Mouse (Mus musculus): Measurements from ENCODE around the gene Itprip. TPM values are rescaled to one million over a fixed set of nuclear protein-coding genes. Genes with fewer than 3 reads are reported as not detected.

Itprip gene
- total RNA-seq, 2 experiments from 2014 or later = 1.0 to 1.2 TPM

- no peak for DNase-seq (ENCODE audit: extremely low spot score in 1 of 2, low spot score in 1 of 2)
Measured at GRCm38 (mm10) chr19:47917396-47917795, 1.7 kb downstream of the Itprip start.

- no peak for DNase-seq (ENCODE audit: extremely low spot score in 1 of 2, low spot score in 1 of 2)
Measured at GRCm38 (mm10) chr19:47915251-47915650, 3.8 kb downstream of the Itprip start.

- DNase-seq (ENCODE audit: extremely low spot score in 1 of 2, low spot score in 1 of 2) = no peak
Measured at GRCm38 (mm10) chr19:47914191-47914590, 4.9 kb downstream of the Itprip start.

- no peak for DNase-seq (ENCODE audit: extremely low spot score in 1 of 2, low spot score in 1 of 2)
Measured at GRCm38 (mm10) chr19:47913344-47913743, 5.8 kb downstream of the Itprip start.

GRCm38 (mm10) chr19:47910751-47911150 lies 8.3 kb downstream of the Itprip start:
- no peak for DNase-seq (ENCODE audit: extremely low spot score in 1 of 2, low spot score in 1 of 2)

- no peak for DNase-seq (ENCODE audit: extremely low spot score in 1 of 2, low spot score in 1 of 2)
Measured at GRCm38 (mm10) chr19:47910117-47910618, 8.9 kb downstream of the Itprip start.

GRCm38 (mm10) chr19:47909387-47910116 lies 9.5 kb downstream of the Itprip start:
- no peak for DNase-seq (ENCODE audit: extremely low spot score in 1 of 2, low spot score in 1 of 2)

- DNase-seq (ENCODE audit: extremely low spot score in 1 of 2, low spot score in 1 of 2) = no peak
Measured at GRCm38 (mm10) chr19:47908961-47909371, 10.1 kb downstream of the Itprip start.

GRCm38 (mm10) chr19:47907596-47907995 lies 11.5 kb downstream of the Itprip start:
- DNase-seq (ENCODE audit: extremely low spot score in 1 of 2, low spot score in 1 of 2) = no peak

- DNase-seq (ENCODE audit: extremely low spot score in 1 of 2, low spot score in 1 of 2) = no peak
Measured at GRCm38 (mm10) chr19:47905603-47906002, 13.5 kb downstream of the Itprip start.

GRCm38 (mm10) chr19:47905081-47905480 lies 14.0 kb downstream of the Itprip start:
- no peak for DNase-seq (ENCODE audit: extremely low spot score in 1 of 2, low spot score in 1 of 2)

GRCm38 (mm10) chr19:47903679-47904078 lies 15.4 kb downstream of the Itprip start:
- DNase-seq (ENCODE audit: extremely low spot score in 1 of 2, low spot score in 1 of 2) = no peak

- no peak for DNase-seq (ENCODE audit: extremely low spot score in 1 of 2, low spot score in 1 of 2)
Measured at GRCm38 (mm10) chr19:47902316-47903201, 16.5 kb downstream of the Itprip start.

- no peak for DNase-seq (ENCODE audit: extremely low spot score in 1 of 2, low spot score in 1 of 2)
Measured at GRCm38 (mm10) chr19:47900558-47900957, 18.5 kb downstream of the Itprip start.

- DNase-seq (ENCODE audit: extremely low spot score in 1 of 2, low spot score in 1 of 2) = no peak
Measured at GRCm38 (mm10) chr19:47900012-47900411, 19.1 kb downstream of the Itprip start.

- no peak for DNase-seq (ENCODE audit: extremely low spot score in 1 of 2, low spot score in 1 of 2)
Measured at GRCm38 (mm10) chr19:47898472-47899079, 20.5 kb downstream of the Itprip start.

- no peak for DNase-seq (ENCODE audit: extremely low spot score in 1 of 2, low spot score in 1 of 2)
Measured at GRCm38 (mm10) chr19:47893092-47893491, 26.0 kb downstream of the Itprip start.

GRCm38 (mm10) chr19:47891562-47892312 lies 27.4 kb downstream of the Itprip start:
- no peak for DNase-seq (ENCODE audit: extremely low spot score in 1 of 2, low spot score in 1 of 2)

- DNase-seq (ENCODE audit: extremely low spot score in 1 of 2, low spot score in 1 of 2) = no peak
Measured at GRCm38 (mm10) chr19:47890489-47891130, 28.5 kb downstream of the Itprip start.

- no peak for DNase-seq (ENCODE audit: extremely low spot score in 1 of 2, low spot score in 1 of 2)
Measured at GRCm38 (mm10) chr19:47888037-47888436, 31.1 kb downstream of the Itprip start.
